Mouse (Mus musculus): ENCODE measurements around the gene Patj.

GRCm38 (mm10) chr4:98666451-98666850, 270.9 kb downstream of the Patj start:
- TF ChIP-seq CTCF (IDR thresholded peaks at IDR 0.05; ENCODE audit: low read depth) (no peak), EP300 (IDR thresholded peaks at IDR 0.05; ENCODE audit: low read depth) (no peak)

Measured in liver, postnatal 0 days (tissue).